Mouse (Mus musculus) hindbrain, embryonic 15.5 days (tissue): ENCODE measurements around the gene Ctrc. TPM values are rescaled to one million over a fixed set of nuclear protein-coding genes. Genes with fewer than 3 reads are reported as not detected.

Experiments
- ATAC-seq: fragments of 200-750 bp; cut with Nextera tagmentation; 2 replicates; pipeline ENCODE4 v1.8.0; 2017; ENCODE audit warnings: low read depth, moderate number of reproducible peaks, moderate TSS enrichment; ENCODE audit not compliant: low FRiP score
- H3K27ac ChIP-seq: fragments of 300-500 bp; sonication (generic); replicated peaks from 2 replicates; pipeline ENCODE4 v1.5.1; 2015; ENCODE audit warnings: mild to moderate bottlenecking, inconsistent platforms
- H3K27me3 ChIP-seq: fragments of 300-500 bp; sonication (generic); 2 replicates; pipeline ENCODE4 v1.6.1; 2015; ENCODE audit warnings: control low read depth, inconsistent platforms
- H3K36me3 ChIP-seq: fragments of 300-500 bp; sonication (generic); 2 replicates; pipeline ENCODE4 v1.6.1; 2015; ENCODE audit warnings: control low read depth, inconsistent platforms
- H3K4me1 ChIP-seq: fragments of 300-500 bp; sonication (generic); replicated peaks from 2 replicates; pipeline ENCODE4 v1.6.1; 2015; ENCODE audit warnings: control low read depth, inconsistent platforms
- H3K4me2 ChIP-seq: fragments of 300-500 bp; sonication (generic); 2 replicates; pipeline ENCODE4 v1.6.1; 2015; ENCODE audit warnings: moderate library complexity, mild to moderate bottlenecking, inconsistent platforms
- H3K4me3 ChIP-seq: fragments of 300-500 bp; sonication (generic); 2 replicates; pipeline ENCODE4 v1.5.1; 2015; ENCODE audit warnings: mild to moderate bottlenecking, inconsistent platforms
- H3K9ac ChIP-seq: fragments of 300-500 bp; sonication (generic); 2 replicates; pipeline ENCODE4 v1.6.1; 2015; ENCODE audit warnings: inconsistent platforms
- H3K9me3 ChIP-seq: fragments of 300-500 bp; sonication (generic); 2 replicates; pipeline ENCODE4 v1.6.1; 2016; ENCODE audit warnings: control low read depth, inconsistent platforms
- WGBS: fragments of 180-500 bp; shearing (Covaris S2); methylation state at CpG from one replicate; pipeline ENCODE4 v1.1.7; 2015; 5-methylcytosine and 5-hydroxymethylcytosine counted together
- polyA plus RNA-seq: library from polyadenylated mRNA; unstranded; fragments of >200 nt; fragmentation: Nextera tagmentation; extraction: Ambion mirVana; gene quantifications from 2 replicates; pipeline ENCODE4 v1.2.1, GENCODE M21; 2015

Gene Ctrc
- polyA plus RNA-seq, 1 experiment from 2014 or later: not detected

DNA sequence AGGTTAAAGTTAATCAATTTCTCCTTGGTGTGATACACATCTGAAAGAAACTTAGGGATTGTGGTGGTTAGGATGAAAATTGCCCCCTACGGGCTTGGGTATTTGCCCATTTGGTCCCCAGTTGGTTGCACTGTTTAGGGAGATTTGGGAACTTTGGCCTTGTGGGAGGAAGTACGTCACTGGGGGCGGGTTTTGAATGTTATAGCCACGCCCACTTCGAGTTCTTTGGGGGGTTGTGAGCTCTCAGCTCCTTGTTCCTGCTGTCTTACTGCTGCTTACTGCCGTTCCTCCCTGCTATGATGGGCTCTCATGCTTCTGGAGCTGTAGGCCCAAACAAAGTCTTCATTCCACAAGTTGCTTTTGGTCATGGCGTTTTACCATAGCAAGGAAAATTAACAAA, 14.8 kb downstream of the Ctrc start:
- 86% methylated on average over 7 of the region's 7 CpGs for WGBS
- H3K9ac ChIP-seq: no peak overlapping the region

GRCm38 (mm10) chr4:141830381-141830780, 15.8 kb downstream of the Ctrc start:
- Histone ChIP-seq H3K9me3 (no peaks in the 10 kb centered on the region), H3K27ac (no peak overlapping the region), H3K4me1 (no peaks in the 10 kb centered on the region), H3K36me3 (no peaks in the 10 kb centered on the region), H3K4me3 (no peak overlapping the region), H3K4me2 (no peak overlapping the region), H3K27me3 (no peaks in the 10 kb centered on the region), H3K9ac (no peak overlapping the region)
- 60% methylated on average over 11 of the region's 11 CpGs for WGBS
- ATAC-seq: no peak

More for the DNA sequence above, 14.8 kb downstream of the Ctrc start:
- no peaks in the 10 kb centered on the region for H3K9me3 ChIP-seq
- no peaks in the 10 kb centered on the region for H3K36me3 ChIP-seq
- no peaks in the 10 kb centered on the region for H3K27me3 ChIP-seq
- ATAC-seq: no peak
- H3K27ac ChIP-seq: no peak overlapping the region
- H3K4me1 ChIP-seq: no peaks in the 10 kb centered on the region
- no peak overlapping the region for H3K4me3 ChIP-seq
- H3K4me2 ChIP-seq: no peak overlapping the region

DNA sequence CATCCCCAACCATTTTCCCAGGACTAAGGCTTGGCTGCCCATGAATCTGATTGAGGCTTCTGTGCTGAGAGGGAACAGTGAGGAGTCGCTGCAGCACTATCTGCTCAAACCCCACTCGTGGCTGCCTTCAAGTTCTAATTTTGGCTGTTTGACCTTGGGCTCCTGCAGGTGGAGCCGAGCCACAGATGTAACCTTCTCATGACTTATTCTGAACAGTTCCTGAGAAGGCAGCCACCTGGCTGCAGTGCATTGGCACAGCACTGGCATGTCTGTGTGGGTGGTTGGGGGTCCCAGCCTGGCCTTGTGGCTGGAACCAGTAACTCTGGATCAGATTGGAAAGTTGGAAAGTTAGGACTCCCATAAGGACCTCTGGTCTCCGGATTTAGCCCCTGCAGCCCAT, 18.0 kb downstream of the Ctrc start:
- Histone ChIP-seq H3K9me3 (no peaks in the 10 kb centered on the region), H3K27ac (no peak overlapping the region), H3K4me2 (no peak overlapping the region), H3K9ac (no peak overlapping the region), H3K27me3 (no peaks in the 10 kb centered on the region), H3K4me3 (no peak overlapping the region), H3K4me1 (no peaks in the 10 kb centered on the region), H3K36me3 (no peaks in the 10 kb centered on the region)
- 87% methylated on average over 4 of the region's 4 CpGs for WGBS
- no peak for ATAC-seq

DNA sequence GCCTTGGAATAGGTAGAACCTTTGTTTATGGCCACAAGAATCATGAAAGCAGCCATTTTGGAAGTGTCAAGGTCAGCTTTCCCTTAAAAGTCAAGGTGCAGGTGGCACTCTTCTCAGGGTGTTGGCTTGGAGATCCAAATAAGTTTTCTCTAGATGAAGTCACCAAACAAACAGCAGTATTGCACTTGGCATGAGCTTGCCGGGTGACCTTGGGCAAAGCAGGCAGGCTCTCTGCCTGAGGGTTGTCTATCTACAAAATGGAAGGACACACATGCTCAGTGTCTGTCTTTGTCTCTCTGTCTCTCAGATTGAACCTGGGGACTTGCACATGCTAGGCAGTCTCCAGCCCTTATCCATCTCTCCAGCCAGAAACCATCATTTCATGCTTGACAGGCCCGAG, 18.8 kb downstream of the Ctrc start:
- Histone ChIP-seq H3K9me3 (no peaks in the 10 kb centered on the region), H3K4me2 (no peak overlapping the region), H3K4me1 (no peaks in the 10 kb centered on the region), H3K9ac (no peak overlapping the region), H3K27me3 (no peaks in the 10 kb centered on the region), H3K4me3 (no peak overlapping the region), H3K27ac (no peak overlapping the region), H3K36me3 (no peaks in the 10 kb centered on the region)
- no peak for ATAC-seq
- 92% methylated on average over 2 of the region's 2 CpGs for WGBS

DNA sequence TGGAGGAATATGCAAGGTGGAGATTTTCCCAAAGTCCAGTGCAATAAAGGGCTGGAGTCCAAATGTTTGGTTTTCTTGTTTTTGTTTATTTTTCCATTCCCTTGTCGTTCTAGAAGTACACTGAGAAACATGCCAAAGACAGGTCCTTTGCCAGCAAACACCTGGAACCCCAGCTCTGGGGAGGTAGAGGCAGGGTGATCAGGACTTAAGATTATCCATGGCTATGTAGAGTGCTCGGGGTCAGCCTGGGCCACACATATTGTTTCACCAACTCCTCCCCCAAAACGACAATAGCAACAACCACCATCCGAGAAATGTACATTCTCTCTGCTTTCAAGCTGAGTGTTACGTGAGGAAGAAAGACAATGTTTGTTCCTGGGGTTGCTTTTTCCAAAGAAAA, 20.1 kb downstream of the Ctrc start, which contains the start of gene Cela2a:
Gene Cela2a (minus strand): TSS at position 101 of the 400 bp plus-strand sequence.
- Histone ChIP-seq H3K9ac (no peak within 1 kb of the TSS), H3K4me1 (no peaks in the 10 kb centered on the region), H3K4me2 (no peak within 1 kb of the TSS), H3K27me3 (no peaks in the 10 kb centered on the region), H3K4me3 (no peak within 1 kb of the TSS), H3K27ac (no peak within 1 kb of the TSS), H3K9me3 (no peaks in the 10 kb centered on the region), H3K36me3 (no peaks in the 10 kb centered on the region)
- no peak for ATAC-seq
- 51% methylated on average over 5 of the region's 5 CpGs for WGBS

- no peak for ATAC-seq
- WGBS: 58% methylated on average over 3 of the region's 3 CpGs
- no peaks in the 10 kb centered on the region for H3K36me3 ChIP-seq
These were observed 23.2 kb downstream of the Ctrc start for GRCm38 (mm10) chr4:141822979-141823378.

GRCm38 (mm10) chr4:141822089-141822488, 24.1 kb downstream of the Ctrc start:
- no peaks in the 10 kb centered on the region for H3K9me3 ChIP-seq
- H3K4me1 ChIP-seq: no peaks in the 10 kb centered on the region
- WGBS: 81% methylated on average over 10 of the region's 10 CpGs
- H3K27me3 ChIP-seq: no peaks in the 10 kb centered on the region
- no peak overlapping the region for H3K27ac ChIP-seq
- H3K9ac ChIP-seq: no peak overlapping the region
- no peak overlapping the region for H3K4me3 ChIP-seq
- H3K4me2 ChIP-seq: no peak overlapping the region
- H3K36me3 ChIP-seq: no peaks in the 10 kb centered on the region
- no peak for ATAC-seq

More at GRCm38 (mm10) chr4:141822979-141823378, 23.2 kb downstream of the Ctrc start:
- no peak overlapping the region for H3K4me3 ChIP-seq
- H3K4me2 ChIP-seq: no peak overlapping the region
- no peaks in the 10 kb centered on the region for H3K4me1 ChIP-seq
- no peaks in the 10 kb centered on the region for H3K27me3 ChIP-seq
- no peaks in the 10 kb centered on the region for H3K9me3 ChIP-seq
- no peak overlapping the region for H3K9ac ChIP-seq
- no peak overlapping the region for H3K27ac ChIP-seq

GRCm38 (mm10) chr4:141821178-141821577, 25.0 kb downstream of the Ctrc start:
- Histone ChIP-seq H3K9me3 (no peaks in the 10 kb centered on the region), H3K4me1 (no peaks in the 10 kb centered on the region), H3K4me2 (no peak overlapping the region), H3K36me3 (no peaks in the 10 kb centered on the region), H3K27ac (no peak overlapping the region), H3K9ac (no peak overlapping the region), H3K4me3 (no peak overlapping the region), H3K27me3 (no peaks in the 10 kb centered on the region)
- no peak for ATAC-seq
- 78% methylated on average over 3 of the region's 3 CpGs for WGBS

GRCm38 (mm10) chr4:141819316-141819715, 26.8 kb downstream of the Ctrc start:
- Histone ChIP-seq H3K27me3 (no peaks in the 10 kb centered on the region), H3K9ac (no peak overlapping the region), H3K9me3 (no peaks in the 10 kb centered on the region), H3K4me2 (no peak overlapping the region), H3K27ac (no peak overlapping the region), H3K4me1 (no peaks in the 10 kb centered on the region), H3K4me3 (no peak overlapping the region), H3K36me3 (0 out of 2 replicates have a peak, but pooled peaks cover under 1% of the 10 kb centered on the region)
- 97% methylated on average over 7 of the region's 7 CpGs for WGBS
- ATAC-seq: no peak

DNA sequence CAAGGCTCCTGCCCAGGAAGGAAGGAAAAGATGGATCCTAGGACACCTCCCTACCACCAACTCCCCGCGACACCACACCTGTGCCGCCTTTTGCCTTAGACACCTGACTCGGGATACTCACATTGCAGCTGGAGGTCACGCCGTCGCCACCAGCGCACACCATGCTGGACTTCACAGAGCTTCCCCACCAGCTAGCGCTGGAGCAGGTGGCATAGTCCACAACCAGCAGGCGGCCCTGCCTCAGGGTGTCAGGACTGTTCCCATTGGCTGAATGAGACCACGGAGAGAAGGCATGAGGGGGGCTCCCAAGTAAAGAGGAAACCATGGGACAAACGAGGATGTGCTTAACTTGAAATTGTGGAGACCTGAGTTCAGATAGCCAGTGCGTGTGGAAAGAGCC, 27.3 kb downstream of the Ctrc start:
- H3K9me3 ChIP-seq: no peaks in the 10 kb centered on the region
- H3K4me2 ChIP-seq: no peak overlapping the region
- H3K4me3 ChIP-seq: no peak overlapping the region
- no peaks in the 10 kb centered on the region for H3K4me1 ChIP-seq
- H3K27ac ChIP-seq: no peak overlapping the region
- H3K36me3 ChIP-seq: peaks cover 6% of the 10 kb centered on the region; the same call in 1 of the 2 replicates
- H3K27me3 ChIP-seq: no peaks in the 10 kb centered on the region
- H3K9ac ChIP-seq: no peak overlapping the region
- no peak for ATAC-seq
- 94% methylated on average over 13 of the region's 13 CpGs for WGBS

DNA sequence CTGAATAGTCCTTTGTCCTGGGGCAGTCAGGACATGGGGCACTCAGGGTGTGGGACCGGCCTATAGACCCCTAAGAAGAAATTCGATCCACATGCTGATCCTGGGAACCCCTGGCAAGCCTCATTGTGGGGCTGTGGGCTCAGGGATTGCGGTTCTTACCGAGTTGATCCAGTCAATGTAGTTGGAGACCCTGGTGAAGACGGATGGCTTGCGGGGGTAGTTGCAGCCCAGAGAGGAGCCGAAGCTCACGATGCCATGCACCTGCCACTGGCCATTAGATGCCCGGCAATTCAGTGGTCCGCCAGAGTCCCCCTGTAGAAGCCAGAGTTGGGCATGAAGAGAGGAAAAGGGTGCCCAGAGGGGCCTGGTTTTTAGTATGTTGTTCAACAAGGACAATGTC, 28.5 kb downstream of the Ctrc start:
- no peak for ATAC-seq
- no peaks in the 10 kb centered on the region for H3K27me3 ChIP-seq

GRCm38 (mm10) chr4:141816776-141817655, 29.1 kb downstream of the Ctrc start:
- no peak for ATAC-seq

More for the DNA sequence above, 28.5 kb downstream of the Ctrc start:
- H3K4me2 ChIP-seq: no peak overlapping the region
- H3K4me3 ChIP-seq: no peak overlapping the region
- H3K36me3 ChIP-seq: peaks cover 16% of the 10 kb centered on the region; the same call in 1 of the 2 replicates
- no peak overlapping the region for H3K9ac ChIP-seq
- no peak overlapping the region for H3K27ac ChIP-seq
- H3K4me1 ChIP-seq: no peaks in the 10 kb centered on the region
- H3K9me3 ChIP-seq: no peaks in the 10 kb centered on the region
- WGBS: 57% methylated on average over 10 of the region's 10 CpGs

More at GRCm38 (mm10) chr4:141816776-141817655, 29.1 kb downstream of the Ctrc start:
- H3K27ac ChIP-seq: no peak overlapping the region
- H3K9ac ChIP-seq: no peak overlapping the region
- 51% methylated on average over 14 of the region's 14 CpGs for WGBS
- H3K4me2 ChIP-seq: no peak overlapping the region
- H3K36me3 ChIP-seq: peaks cover 21% of the 10 kb centered on the region; the same call in 1 of the 2 replicates
- no peaks in the 10 kb centered on the region for H3K9me3 ChIP-seq
- no peak overlapping the region for H3K4me3 ChIP-seq
- H3K27me3 ChIP-seq: no peaks in the 10 kb centered on the region
- no peaks in the 10 kb centered on the region for H3K4me1 ChIP-seq
